Mouse (Mus musculus) forebrain, embryonic 10.5 days (tissue): ENCODE results near the gene Ak7. TPM values are rescaled to one million over a fixed set of nuclear protein-coding genes. Genes with fewer than 3 reads are reported as not detected.

Experiments
- DNase-seq: peaks from one replicate; pipeline ENCODE4 v3.0.0-alpha.2; 2017; ENCODE audit warnings: low spot score; ENCODE audit errors: extremely low spot score
- H3K27ac ChIP-seq: fragments of 300-500 bp; sonication (generic); 2 replicates; pipeline ENCODE4 v1.5.1; 2016; ENCODE audit warnings: mild to moderate bottlenecking
- H3K27me3 ChIP-seq: fragments of 300-500 bp; sonication (generic); 2 replicates; pipeline ENCODE4 v1.6.1; 2016; ENCODE audit warnings: mild to moderate bottlenecking; ENCODE audit not compliant: poor library complexity, severe bottlenecking
- H3K36me3 ChIP-seq: fragments of 300-500 bp; sonication (generic); replicated peaks from 2 replicates; pipeline ENCODE4 v1.6.1; 2016; ENCODE audit warnings: mild to moderate bottlenecking, moderate library complexity
- H3K4me1 ChIP-seq: fragments of 300-500 bp; sonication (generic); 2 replicates; pipeline ENCODE4 v1.6.1; 2016
- H3K4me3 ChIP-seq: fragments of 300-500 bp; sonication (generic); 2 replicates; pipeline ENCODE4 v1.5.1; 2016; ENCODE audit warnings: mild to moderate bottlenecking, moderate library complexity
- H3K9me3 ChIP-seq: fragments of 300-500 bp; sonication (generic); 2 replicates; pipeline ENCODE4 v1.6.1; 2016; ENCODE audit warnings: mild to moderate bottlenecking, moderate library complexity
- WGBS: fragments of 180-500 bp; shearing (Covaris S2); methylation state at CpG from one replicate; pipeline ENCODE4 v1.1.7; 2016; 5-methylcytosine and 5-hydroxymethylcytosine counted together
- polyA plus RNA-seq: library from polyadenylated mRNA; unstranded; fragments of >200 nt; fragmentation: Nextera tagmentation; extraction: Ambion mirVana; gene quantifications from 2 replicates; pipeline ENCODE4 v1.2.1, GENCODE M21; 2016

The Ak7 gene
- polyA plus RNA-seq, 1 experiment from 2014 or later: 0.15 TPM

- WGBS: 91% methylated on average over 4 of the region's 4 CpGs
Observed at GRCm38 (mm10) chr12:105777651-105778050, 71.9 kb downstream of the Ak7 start.

GRCm38 (mm10) chr12:105784196-105784999 is 78.6 kb downstream of the Ak7 start, which contains the start of gene Papola:
Gene Papola, plus strand, starts transcription at chr12:105784694.
- H3K9me3 ChIP-seq: peaks cover 5% of the 10 kb centered on the region; the same call in 1 of the 2 replicates
- under 1% methylated on average over 69 of the region's 85 CpGs for WGBS
- H3K27me3 ChIP-seq: no peaks in the 10 kb centered on the region
- peak within 1 kb of the TSS; percentile 89 for H3K4me3 ChIP-seq
- DNase-seq: peak; percentile 91
- H3K27ac ChIP-seq: peak within 1 kb of the TSS; percentile 97
- H3K36me3 ChIP-seq: peaks cover 33% of the 10 kb centered on the region
- H3K4me1 ChIP-seq: peaks cover 25% of the 10 kb centered on the region

More at GRCm38 (mm10) chr12:105777651-105778050, 71.9 kb downstream of the Ak7 start:
- Histone ChIP-seq H3K4me1 (no peaks in the 10 kb centered on the region), H3K27me3 (no peaks in the 10 kb centered on the region), H3K36me3 (no peaks in the 10 kb centered on the region), H3K4me3 (no peak overlapping the region), H3K27ac (no peak overlapping the region), H3K9me3 (no peaks in the 10 kb centered on the region)
- no peak for DNase-seq

- peaks cover 40% of the 10 kb centered on the region for H3K36me3 ChIP-seq
- peaks cover 5% of the 10 kb centered on the region; the same call in 1 of the 2 replicates for H3K9me3 ChIP-seq
- peak; percentile 67 for DNase-seq
- H3K4me1 ChIP-seq: peaks cover 25% of the 10 kb centered on the region
- H3K27ac ChIP-seq: peak overlapping the region; percentile 97
- H3K4me3 ChIP-seq: peak overlapping the region; percentile 89
- under 1% methylated on average over 41 of the region's 53 CpGs for WGBS
- no peaks in the 10 kb centered on the region for H3K27me3 ChIP-seq
Observed at GRCm38 (mm10) chr12:105785000-105785774, 79.4 kb downstream of the Ak7 start.

- peak overlapping the region; percentile 89 for H3K4me3 ChIP-seq
- H3K27ac ChIP-seq: no peak overlapping the region
- H3K9me3 ChIP-seq: peaks cover 5% of the 10 kb centered on the region; the same call in 1 of the 2 replicates
- no peaks in the 10 kb centered on the region for H3K27me3 ChIP-seq
- WGBS: 86% methylated on average over 1 of the region's 1 CpGs
- peaks cover 49% of the 10 kb centered on the region for H3K36me3 ChIP-seq
- DNase-seq: no peak
- peaks cover 25% of the 10 kb centered on the region for H3K4me1 ChIP-seq
Observed at GRCm38 (mm10) chr12:105786113-105786512, 80.3 kb downstream of the Ak7 start.

GRCm38 (mm10) chr12:105787626-105788025 is 81.8 kb downstream of the Ak7 start:
- Histone ChIP-seq H3K4me3 (no peak overlapping the region), H3K27me3 (no peaks in the 10 kb centered on the region), H3K36me3 (peaks cover 59% of the 10 kb centered on the region), H3K27ac (no peak overlapping the region), H3K4me1 (peaks cover 25% of the 10 kb centered on the region), H3K9me3 (peaks cover 5% of the 10 kb centered on the region; the same call in 1 of the 2 replicates)
- no peak for DNase-seq
- 96% methylated on average over 2 of the region's 2 CpGs for WGBS

- Histone ChIP-seq H3K27ac (no peak overlapping the region), H3K4me3 (no peak overlapping the region), H3K9me3 (peaks cover 5% of the 10 kb centered on the region; the same call in 1 of the 2 replicates), H3K36me3 (peaks cover 79% of the 10 kb centered on the region), H3K4me1 (peaks cover 15% of the 10 kb centered on the region), H3K27me3 (no peaks in the 10 kb centered on the region)
- 92% methylated on average over 6 of the region's 6 CpGs for WGBS
- DNase-seq: no peak
Observed at GRCm38 (mm10) chr12:105789885-105790284, 84.1 kb downstream of the Ak7 start.

- no peak overlapping the region for H3K4me3 ChIP-seq
- 91% methylated on average over 2 of the region's 2 CpGs for WGBS
- no peak for DNase-seq
- no peaks in the 10 kb centered on the region for H3K9me3 ChIP-seq
- no peaks in the 10 kb centered on the region for H3K4me1 ChIP-seq
- H3K27ac ChIP-seq: no peak overlapping the region
- peaks cover 72% of the 10 kb centered on the region for H3K36me3 ChIP-seq
- no peaks in the 10 kb centered on the region for H3K27me3 ChIP-seq
Observed at GRCm38 (mm10) chr12:105794896-105795295, 89.1 kb downstream of the Ak7 start.

- Histone ChIP-seq H3K27ac (no peak overlapping the region), H3K9me3 (no peaks in the 10 kb centered on the region), H3K27me3 (no peaks in the 10 kb centered on the region), H3K36me3 (peaks cover 77% of the 10 kb centered on the region), H3K4me1 (no peaks in the 10 kb centered on the region), H3K4me3 (no peak overlapping the region)
- DNase-seq: no peak
Observed at GRCm38 (mm10) chr12:105798001-105798400, 92.2 kb downstream of the Ak7 start.

- Histone ChIP-seq H3K9me3 (no peaks in the 10 kb centered on the region), H3K27me3 (no peaks in the 10 kb centered on the region), H3K4me1 (no peaks in the 10 kb centered on the region), H3K4me3 (no peak overlapping the region), H3K36me3 (peaks cover 99% of the 10 kb centered on the region), H3K27ac (no peak overlapping the region)
- 94% methylated on average over 3 of the region's 3 CpGs for WGBS
- no peak for DNase-seq
Observed at GRCm38 (mm10) chr12:105805790-105806189, 100.0 kb downstream of the Ak7 start.

GRCm38 (mm10) chr12:105806205-105806604 is 100.4 kb downstream of the Ak7 start:
- H3K4me1 ChIP-seq: no peaks in the 10 kb centered on the region
- no peaks in the 10 kb centered on the region for H3K27me3 ChIP-seq
- 97% methylated on average over 3 of the region's 3 CpGs for WGBS
- H3K27ac ChIP-seq: no peak overlapping the region
- DNase-seq: no peak
- H3K9me3 ChIP-seq: no peaks in the 10 kb centered on the region
- no peak overlapping the region for H3K4me3 ChIP-seq
- peaks cover 99% of the 10 kb centered on the region for H3K36me3 ChIP-seq

- H3K4me3 ChIP-seq: no peak overlapping the region
- DNase-seq: no peak
- H3K9me3 ChIP-seq: no peaks in the 10 kb centered on the region
- H3K27ac ChIP-seq: no peak overlapping the region
- H3K27me3 ChIP-seq: no peaks in the 10 kb centered on the region
- peaks cover 99% of the 10 kb centered on the region for H3K36me3 ChIP-seq
- no peaks in the 10 kb centered on the region for H3K4me1 ChIP-seq
- whole genome bisulfite sequencing: 94% methylated on average over 7 of the region's 7 CpGs
Observed at GRCm38 (mm10) chr12:105807416-105807815, 101.6 kb downstream of the Ak7 start.

- H3K27ac ChIP-seq: no peak overlapping the region
- H3K4me3 ChIP-seq: no peak overlapping the region
- no peak for DNase-seq
- no peaks in the 10 kb centered on the region for H3K4me1 ChIP-seq
- no peaks in the 10 kb centered on the region for H3K27me3 ChIP-seq
- WGBS: 93% methylated on average over 3 of the region's 3 CpGs
- H3K9me3 ChIP-seq: no peaks in the 10 kb centered on the region
- peaks cover 100% of the 10 kb centered on the region for H3K36me3 ChIP-seq
Observed at GRCm38 (mm10) chr12:105808945-105809344, 103.2 kb downstream of the Ak7 start.

GRCm38 (mm10) chr12:105810608-105811007 is 104.8 kb downstream of the Ak7 start:
- no peak overlapping the region for H3K4me3 ChIP-seq
- no peaks in the 10 kb centered on the region for H3K9me3 ChIP-seq
- no peaks in the 10 kb centered on the region for H3K4me1 ChIP-seq
- 93% methylated on average over 6 of the region's 6 CpGs for WGBS
- H3K36me3 ChIP-seq: peaks cover 100% of the 10 kb centered on the region
- no peaks in the 10 kb centered on the region for H3K27me3 ChIP-seq
- H3K27ac ChIP-seq: no peak overlapping the region
- no peak for DNase-seq
